Mouse (Mus musculus): Measurements from ENCODE around the gene Gbgt1. TPM values are rescaled to one million over a fixed set of nuclear protein-coding genes. Genes with fewer than 3 reads are reported as not detected.
"Not testable (repeated sequence)": the region's sequence is repeated elsewhere in the genome, so short reads cannot be mapped to it uniquely, and the experiment has no call there.

The Gbgt1 gene
- total RNA-seq, 1 experiment from 2014 or later, result 0.76 TPM

DNA sequence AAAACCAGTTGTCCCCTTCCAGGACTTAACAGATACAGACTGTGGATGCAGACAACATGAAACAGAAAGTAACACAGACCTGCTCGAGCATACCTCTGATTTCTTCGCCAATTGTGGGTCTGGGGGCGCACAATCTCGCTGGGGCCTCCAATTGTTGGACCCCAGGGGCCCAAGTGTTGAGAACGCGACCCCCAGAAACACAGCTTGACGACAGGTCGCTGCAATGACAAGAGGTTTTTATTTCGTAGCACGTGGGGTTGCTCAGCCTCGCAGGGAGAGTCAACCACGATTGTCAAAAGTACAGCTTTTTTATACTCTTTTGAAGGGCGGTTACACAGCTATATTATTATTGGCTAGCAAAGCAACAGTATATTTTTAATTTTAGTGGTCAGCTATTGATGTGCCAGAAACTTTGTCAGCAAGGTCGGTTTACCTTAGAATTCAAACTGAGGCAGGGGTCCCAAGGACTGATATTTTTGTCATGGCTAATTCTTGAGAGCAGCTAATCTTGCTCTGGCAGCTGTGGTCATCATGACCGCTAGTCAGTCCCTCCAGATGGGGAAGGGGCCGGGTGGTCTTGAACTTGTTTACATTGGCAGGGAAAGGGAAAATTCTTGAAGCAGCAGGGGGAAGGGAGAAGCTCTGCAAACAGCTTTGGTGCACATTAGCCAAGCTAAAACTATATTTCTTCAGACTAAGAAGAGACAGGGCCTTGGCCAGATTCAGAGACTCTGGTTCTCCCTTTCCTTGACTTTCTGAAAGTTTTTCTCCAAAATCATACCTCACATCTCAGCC, 693 bp upstream of the Gbgt1 start:
- no peak for ATAC-seq (replicated peaks; ENCODE audit: insufficient number of reproducible peaks, low FRiP score, low TSS enrichment, poor library complexity, severe bottlenecking)

DNA sequence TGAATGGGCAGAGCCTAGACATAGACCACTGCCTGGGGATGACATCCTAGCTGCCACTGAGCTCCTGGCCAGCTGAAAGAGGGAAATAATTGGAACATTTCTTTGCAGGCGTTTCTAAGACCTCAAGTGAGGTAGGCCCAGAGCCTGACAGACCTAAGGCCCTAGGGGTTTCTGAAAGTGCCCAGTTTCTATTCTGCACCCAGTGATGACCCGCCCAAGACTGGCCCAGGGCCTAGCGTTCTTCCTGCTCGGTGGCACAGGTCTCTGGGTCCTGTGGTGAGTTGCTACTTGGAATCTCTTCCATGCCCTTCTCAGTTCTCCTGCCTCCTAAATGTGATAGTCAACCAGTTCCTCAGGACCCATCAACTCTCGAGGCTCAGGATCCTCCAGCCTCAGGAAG, 870 bp downstream of the Gbgt1 start:
- no peak for ATAC-seq (replicated peaks; ENCODE audit: insufficient number of reproducible peaks, low FRiP score, low TSS enrichment, poor library complexity, severe bottlenecking)

GRCm38 (mm10) chr2:28498431-28498830, 1.7 kb downstream of the Gbgt1 start:
- ATAC-seq (replicated peaks; ENCODE audit: insufficient number of reproducible peaks, low FRiP score, low TSS enrichment, poor library complexity, severe bottlenecking), result no peak

- ATAC-seq (replicated peaks; ENCODE audit: insufficient number of reproducible peaks, low FRiP score, low TSS enrichment, poor library complexity, severe bottlenecking), result no peak
Measured at GRCm38 (mm10) chr2:28502987-28503386, 6.3 kb downstream of the Gbgt1 start.

- no peak for ATAC-seq (replicated peaks; ENCODE audit: insufficient number of reproducible peaks, low FRiP score, low TSS enrichment, poor library complexity, severe bottlenecking)
Measured at GRCm38 (mm10) chr2:28504676-28505075, 8.0 kb downstream of the Gbgt1 start.

DNA sequence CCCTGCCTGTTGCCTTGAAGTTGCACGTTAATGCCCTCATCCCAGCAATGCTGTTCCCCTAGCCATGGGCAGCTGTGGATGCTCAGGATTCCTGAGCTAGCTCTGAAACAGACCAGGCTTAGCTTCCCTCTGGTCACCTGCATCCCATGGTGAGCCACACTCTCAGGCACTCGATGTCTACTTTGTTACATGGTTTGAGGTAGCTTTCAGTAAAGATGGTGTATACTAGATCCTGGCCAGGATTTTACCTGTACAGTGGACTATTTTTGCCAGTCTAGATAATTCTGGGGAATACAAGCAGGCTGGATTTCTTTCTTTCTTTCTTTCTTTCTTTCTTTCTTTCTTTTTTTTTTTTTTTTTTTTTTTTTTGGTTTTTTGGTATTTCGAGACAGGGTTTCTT, 9.1 kb downstream of the Gbgt1 start, which contains the start of gene Gm10134:
Gm10134 (plus strand) TSS at position 301 of the 400 bp plus-strand sequence.
- no peak for ATAC-seq (replicated peaks; ENCODE audit: insufficient number of reproducible peaks, low FRiP score, low TSS enrichment, poor library complexity, severe bottlenecking)

- ATAC-seq (replicated peaks; ENCODE audit: insufficient number of reproducible peaks, low FRiP score, low TSS enrichment, poor library complexity, severe bottlenecking), result no peak
Measured at GRCm38 (mm10) chr2:28506291-28506690, 9.6 kb downstream of the Gbgt1 start.

DNA sequence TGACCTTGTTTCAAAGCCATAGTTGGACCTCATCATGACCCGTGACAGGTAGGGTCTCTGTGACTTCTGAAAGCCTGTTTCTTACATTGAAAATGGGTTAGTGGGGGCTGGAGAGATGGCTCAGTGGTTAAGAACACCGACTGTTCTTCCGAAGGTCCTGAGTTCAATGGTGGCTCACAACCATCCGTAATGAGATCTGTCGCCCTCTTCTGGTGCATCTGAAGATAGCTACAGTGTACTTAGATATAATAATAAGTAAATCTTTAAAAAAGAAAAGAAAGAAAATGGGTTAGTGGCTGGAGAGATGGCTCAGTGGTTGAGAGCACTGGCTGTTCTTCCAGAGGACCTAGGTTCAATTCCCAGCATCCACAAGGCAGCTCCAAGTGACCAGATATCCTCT, 14.9 kb downstream of the Gbgt1 start:
- ATAC-seq (replicated peaks; ENCODE audit: insufficient number of reproducible peaks, low FRiP score, low TSS enrichment, poor library complexity, severe bottlenecking), result not testable (repeated sequence)

- no peak for ATAC-seq (replicated peaks; ENCODE audit: insufficient number of reproducible peaks, low FRiP score, low TSS enrichment, poor library complexity, severe bottlenecking)
Measured at GRCm38 (mm10) chr2:28512798-28513401, 16.2 kb downstream of the Gbgt1 start, which contains the start of gene Ralgds. TSS of gene Ralgds (plus strand) at chr2:28513125.

DNA sequence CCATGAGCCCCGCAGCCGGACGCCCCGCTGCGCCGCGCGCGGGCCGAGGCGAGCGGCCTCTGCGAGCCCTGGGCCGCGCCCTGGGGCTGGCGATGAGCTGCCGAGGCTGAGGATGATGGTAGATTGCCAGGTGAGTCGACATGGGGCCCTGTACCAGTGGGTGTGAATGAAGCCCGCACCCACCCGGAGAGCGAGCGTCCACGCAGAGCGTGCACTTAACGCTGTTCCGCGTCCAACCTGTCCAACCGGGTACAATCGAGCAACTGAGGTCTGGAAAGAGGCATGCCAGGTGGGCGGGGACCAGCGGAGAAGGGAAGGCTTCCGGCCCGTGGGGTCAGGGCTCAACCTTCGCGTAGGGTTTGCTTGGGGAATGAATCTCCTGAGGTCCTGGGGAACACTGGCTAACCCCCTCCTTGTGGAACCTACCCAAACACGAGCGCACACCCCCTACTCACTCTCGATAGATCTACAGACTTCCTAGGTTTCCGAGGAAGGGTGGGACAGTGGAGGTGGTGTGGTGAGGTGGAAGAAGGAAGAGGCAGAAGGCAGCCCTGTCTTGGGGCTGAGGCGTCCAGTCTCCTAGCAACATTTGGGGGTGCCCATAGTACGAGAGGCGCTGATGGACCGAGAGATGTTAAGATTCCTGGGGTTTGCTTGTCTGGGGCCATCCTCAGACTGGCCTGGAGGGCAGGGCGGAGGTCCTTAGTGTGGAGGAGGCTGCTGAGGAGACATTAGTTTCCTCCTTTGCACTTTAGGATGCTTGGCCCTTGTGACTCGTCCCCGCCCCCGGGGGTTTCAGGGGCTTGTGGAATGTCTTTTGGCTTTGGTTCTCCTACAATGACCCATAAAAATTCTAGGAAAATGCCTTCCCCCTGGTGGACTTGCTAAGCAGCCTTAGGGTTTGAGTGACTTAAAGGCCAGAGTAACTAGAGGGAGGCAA, 17.0 kb downstream of the Gbgt1 start:
- ATAC-seq (replicated peaks; ENCODE audit: insufficient number of reproducible peaks, low FRiP score, low TSS enrichment, poor library complexity, severe bottlenecking), result 0 out of 2 replicates have a peak, but pooled peaks have one; percentile 4

DNA sequence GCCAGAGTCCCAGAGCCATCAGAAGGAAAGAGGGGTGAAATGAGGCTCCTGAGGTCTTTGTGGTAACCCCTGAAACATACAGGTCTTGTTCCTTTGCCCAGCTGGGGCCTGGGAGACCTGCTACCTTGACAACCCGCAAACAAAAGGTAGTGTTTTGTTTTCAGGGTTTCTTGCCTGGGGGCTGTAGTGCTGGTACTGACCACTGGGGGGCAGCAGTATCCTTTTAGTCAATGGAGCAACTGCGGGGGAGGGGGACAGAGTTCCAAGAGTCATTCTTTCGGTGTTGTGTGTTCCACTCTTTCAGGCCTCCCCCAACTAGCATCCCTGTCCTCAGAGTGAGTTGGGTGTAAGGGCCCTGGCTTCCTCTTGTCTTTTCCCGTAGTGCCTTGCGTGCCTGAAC, 17.8 kb downstream of the Gbgt1 start:
- peak; percentile 37 for ATAC-seq (replicated peaks; ENCODE audit: insufficient number of reproducible peaks, low FRiP score, low TSS enrichment, poor library complexity, severe bottlenecking)

DNA sequence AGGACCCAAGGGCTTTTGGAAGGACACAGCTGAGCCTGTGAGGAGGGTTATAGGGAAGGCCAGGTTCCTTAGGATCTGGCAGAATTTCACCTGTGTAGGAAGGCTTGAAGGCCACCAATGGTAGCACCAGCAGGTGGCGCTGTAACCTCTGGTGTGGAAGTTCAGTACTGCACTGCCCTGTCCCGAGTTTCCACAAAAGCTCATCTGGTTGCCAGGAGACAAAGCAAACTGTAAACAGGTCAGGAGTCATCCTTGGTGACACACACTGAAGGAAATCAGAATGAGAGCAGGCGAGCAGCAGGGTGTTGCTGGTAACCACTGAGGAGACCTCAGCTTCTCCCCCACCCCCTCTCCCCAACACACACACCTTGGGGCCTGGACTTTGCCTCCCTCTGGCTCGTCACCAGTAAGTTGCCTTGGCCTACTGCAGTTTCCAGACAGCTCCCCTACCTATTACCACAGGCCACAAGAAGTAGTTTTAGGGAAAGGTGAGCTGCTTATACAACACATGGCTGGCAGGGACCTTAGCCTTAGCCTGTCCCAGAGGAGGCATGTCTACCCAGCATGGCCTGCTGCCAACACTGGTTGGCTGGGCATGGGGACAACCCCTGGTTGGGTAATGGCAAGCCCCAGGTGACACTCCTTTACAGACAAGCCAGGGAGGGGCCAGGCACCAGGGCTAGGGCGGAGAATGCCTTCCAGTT, 20.7 kb downstream of the Gbgt1 start:
- ATAC-seq (replicated peaks; ENCODE audit: insufficient number of reproducible peaks, low FRiP score, low TSS enrichment, poor library complexity, severe bottlenecking), result peak; percentile 58

DNA sequence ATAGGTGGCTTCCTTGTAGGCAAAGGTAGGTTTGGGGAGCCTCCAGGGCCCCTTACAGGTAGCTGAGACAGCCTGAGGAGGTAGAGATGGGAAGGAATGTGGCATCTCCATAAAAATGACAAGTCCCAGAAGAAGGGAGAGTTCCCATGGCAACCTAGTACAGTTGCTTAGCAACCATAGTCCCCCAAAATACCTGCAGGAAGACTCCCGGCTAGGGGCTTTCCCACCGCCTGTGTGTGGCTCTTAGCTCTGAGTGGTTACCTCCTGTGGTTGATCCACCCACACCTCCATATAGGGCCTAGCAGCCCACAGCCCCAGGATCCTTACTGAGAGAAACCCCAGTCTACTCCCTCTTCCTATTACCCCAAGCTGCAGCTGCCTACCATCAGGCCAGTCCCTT, 21.5 kb downstream of the Gbgt1 start:
- ATAC-seq (replicated peaks; ENCODE audit: insufficient number of reproducible peaks, low FRiP score, low TSS enrichment, poor library complexity, severe bottlenecking), result no peak

- no peak for ATAC-seq (replicated peaks; ENCODE audit: insufficient number of reproducible peaks, low FRiP score, low TSS enrichment, poor library complexity, severe bottlenecking)
Measured at GRCm38 (mm10) chr2:28520581-28520980, 23.9 kb downstream of the Gbgt1 start.

DNA sequence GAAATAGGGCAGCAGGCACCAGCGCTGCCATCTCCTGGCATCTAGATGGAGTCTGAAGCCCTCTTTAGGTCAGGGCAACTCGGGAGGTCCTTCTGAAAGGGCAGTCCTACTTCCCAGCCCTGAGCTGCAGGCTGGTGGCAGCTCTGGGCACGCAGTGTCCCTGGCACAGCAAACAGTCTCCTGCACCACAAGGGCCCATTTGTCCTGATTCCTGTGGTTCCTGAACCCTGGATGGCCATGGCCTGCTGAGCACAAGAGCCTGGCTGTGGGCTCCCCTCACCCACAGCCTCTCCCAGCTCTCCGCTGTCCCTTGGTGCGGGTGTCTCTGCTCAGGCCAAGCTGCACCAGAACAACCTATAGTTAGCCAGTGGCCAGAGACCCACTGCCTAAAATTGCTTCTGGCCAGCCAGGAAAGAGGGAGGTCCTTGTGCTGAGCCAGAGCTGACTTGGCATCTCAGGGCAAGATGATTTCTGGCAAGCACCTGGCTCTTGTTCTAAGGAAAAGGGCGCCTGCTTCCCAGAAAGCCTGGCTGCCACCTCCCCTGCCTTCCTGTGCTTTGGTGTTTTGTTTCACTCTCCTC, 25.0 kb downstream of the Gbgt1 start:
- ATAC-seq (replicated peaks; ENCODE audit: insufficient number of reproducible peaks, low FRiP score, low TSS enrichment, poor library complexity, severe bottlenecking), result no peak

GRCm38 (mm10) chr2:28522166-28522565, 25.5 kb downstream of the Gbgt1 start:
- ATAC-seq (replicated peaks; ENCODE audit: insufficient number of reproducible peaks, low FRiP score, low TSS enrichment, poor library complexity, severe bottlenecking), result no peak

DNA sequence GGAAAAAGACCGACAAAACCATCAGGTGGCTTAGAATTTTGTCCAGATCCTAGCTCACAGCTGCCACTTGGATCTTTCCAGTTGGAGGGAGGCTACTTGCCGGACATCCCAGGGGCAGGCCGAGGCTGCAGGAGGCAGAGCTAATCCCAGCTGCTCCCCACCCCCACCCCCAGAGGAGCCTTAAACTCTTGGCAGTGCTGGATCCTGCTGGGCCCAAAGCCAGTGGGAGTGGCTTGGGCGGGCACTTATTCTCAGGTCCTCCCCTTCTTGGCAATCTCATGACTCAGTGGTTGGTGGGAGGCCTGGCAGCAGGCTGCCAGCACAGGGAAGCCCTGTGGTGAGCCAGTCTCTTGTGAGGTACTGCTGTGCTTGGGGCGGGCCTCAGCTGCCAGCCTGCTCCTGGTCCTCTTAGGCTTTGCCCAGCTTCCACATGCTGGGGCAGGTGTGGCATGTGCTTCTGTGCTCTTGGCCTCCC, 27.0 kb downstream of the Gbgt1 start:
- no peak for ATAC-seq (replicated peaks; ENCODE audit: insufficient number of reproducible peaks, low FRiP score, low TSS enrichment, poor library complexity, severe bottlenecking)

GRCm38 (mm10) chr2:28524406-28524805, 27.7 kb downstream of the Gbgt1 start:
- ATAC-seq (replicated peaks; ENCODE audit: insufficient number of reproducible peaks, low FRiP score, low TSS enrichment, poor library complexity, severe bottlenecking), result no peak

Measured in monocyte, adult 5-6 weeks (primary cell).